Mouse (Mus musculus) hindbrain, postnatal 0 days (tissue): ENCODE results near the gene Armh4. TPM values are rescaled to one million over a fixed set of nuclear protein-coding genes. Genes with fewer than 3 reads are reported as not detected.
A peak's percentile ranks its signal among the peaks of the same experiment; 100 is the strongest.
"Not testable (repeated sequence)": the region's sequence is repeated elsewhere in the genome, so short reads cannot be mapped to it uniquely, and the experiment has no call there.

Experiments used
- ATAC-seq: fragments of 200-750 bp; cut with Nextera tagmentation; 2 replicates; pipeline ENCODE4 v1.8.0; 2017; ENCODE audit warnings: mild to moderate bottlenecking, moderate TSS enrichment, moderate library complexity
- DNase-seq: peaks from one replicate; pipeline ENCODE4 v3.0.0-alpha.2; 2015; ENCODE audit warnings: low spot score
- H3K27ac ChIP-seq: fragments of 300-500 bp; sonication (generic); 2 replicates; pipeline ENCODE4 v1.5.1; 2014; ENCODE audit warnings: mild to moderate bottlenecking
- H3K27me3 ChIP-seq: fragments of 300-500 bp; sonication (generic); 2 replicates; pipeline ENCODE4 v1.6.1; 2014; ENCODE audit warnings: low read length, mixed read lengths; ENCODE audit not compliant: insufficient read depth
- H3K36me3 ChIP-seq: fragments of 300-500 bp; sonication (generic); 2 replicates; pipeline ENCODE4 v1.6.1; 2014; ENCODE audit warnings: low read length, mixed read lengths; ENCODE audit not compliant: insufficient read depth
- H3K4me1 ChIP-seq: fragments of 300-500 bp; sonication (generic); 2 replicates; pipeline ENCODE4 v1.6.1; 2014; ENCODE audit warnings: antibody characterized with exemption, low read length, mixed read lengths; ENCODE audit not compliant: insufficient read depth
- H3K4me2 ChIP-seq: fragments of 300-500 bp; sonication (generic); 2 replicates; pipeline ENCODE4 v1.6.1; 2014; ENCODE audit warnings: low read depth, mild to moderate bottlenecking, low read length, moderate library complexity, mixed read lengths
- H3K4me3 ChIP-seq: fragments of 300-500 bp; sonication (generic); 2 replicates; pipeline ENCODE4 v1.5.1; 2014; ENCODE audit warnings: low read length
- H3K9ac ChIP-seq: fragments of 300-500 bp; sonication (generic); replicated peaks from 2 replicates; pipeline ENCODE4 v1.6.1; 2014; ENCODE audit warnings: mild to moderate bottlenecking, low read length, moderate library complexity, mixed read lengths
- H3K9me3 ChIP-seq: fragments of 300-500 bp; sonication (generic); 2 replicates; pipeline ENCODE4 v1.6.1; 2016; ENCODE audit warnings: low read length, mixed read lengths
- CTCF ChIP-seq: IDR thresholded peaks from 2 replicates; pipeline ENCODE4 v1.5.1; 2016; ENCODE audit warnings: antibody characterized with exemption, control low read depth, low read depth
- WGBS: fragments of 180-500 bp; shearing (Covaris S2); extraction: QIAGEN DNeasy Blood & Tissue Kit; methylation state at CpG from one replicate; pipeline ENCODE4 v1.1.7; 2014; 5-methylcytosine and 5-hydroxymethylcytosine counted together
- polyA plus RNA-seq: library from polyadenylated mRNA; unstranded; fragments of >200 nt; fragmentation: Nextera tagmentation; extraction: Ambion mirVana; gene quantifications from 2 replicates; pipeline ENCODE4 v1.2.1, GENCODE M21; 2015
- total RNA-seq: library from RNA; depleted of rRNA; stranded (reverse); fragments of >200 nt; gene quantifications from 2 replicates; pipeline ENCODE4 v1.2.3, GENCODE M21; 2014

Armh4 gene
- total and polyA plus RNA-seq, 2 experiments from 2014 or later = 21.9 to 27.5 TPM

DNA sequence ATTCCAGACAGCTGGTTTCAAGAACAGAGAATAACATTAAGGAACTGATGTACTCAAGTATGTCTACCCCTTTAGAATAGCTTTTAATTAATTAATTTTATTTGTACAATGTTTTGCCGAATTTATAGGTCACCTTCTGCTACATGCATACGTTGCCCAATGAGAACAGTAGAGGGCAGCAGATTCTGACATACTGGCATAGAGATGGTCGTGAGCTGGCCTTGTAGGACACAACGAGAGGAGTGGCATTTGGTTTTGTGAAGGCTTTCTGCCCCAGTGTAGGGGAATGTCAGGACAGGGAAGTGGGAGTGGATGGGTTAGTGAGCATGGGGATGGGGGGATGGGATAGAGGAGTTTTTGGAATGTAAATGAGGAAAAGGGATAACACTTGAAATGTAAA lies 18.3 kb upstream of the Armh4 start:
- no peaks in the 10 kb centered on the region for H3K36me3 ChIP-seq
- TF ChIP-seq CTCF = peak; percentile 71
- ATAC-seq = peak; percentile 78; the same call in 1 of the 2 replicates
- no peaks in the 10 kb centered on the region for H3K27me3 ChIP-seq
- H3K4me3 ChIP-seq = no peak overlapping the region
- 8% methylated on average over 4 of the region's 4 CpGs for WGBS
- no peak overlapping the region for H3K9ac ChIP-seq
- H3K4me2 ChIP-seq = no peak overlapping the region
- H3K4me1 ChIP-seq = no peaks in the 10 kb centered on the region
- H3K9me3 ChIP-seq = no peaks in the 10 kb centered on the region
- DNase-seq = peak; percentile 70
- no peak overlapping the region for H3K27ac ChIP-seq

DNA sequence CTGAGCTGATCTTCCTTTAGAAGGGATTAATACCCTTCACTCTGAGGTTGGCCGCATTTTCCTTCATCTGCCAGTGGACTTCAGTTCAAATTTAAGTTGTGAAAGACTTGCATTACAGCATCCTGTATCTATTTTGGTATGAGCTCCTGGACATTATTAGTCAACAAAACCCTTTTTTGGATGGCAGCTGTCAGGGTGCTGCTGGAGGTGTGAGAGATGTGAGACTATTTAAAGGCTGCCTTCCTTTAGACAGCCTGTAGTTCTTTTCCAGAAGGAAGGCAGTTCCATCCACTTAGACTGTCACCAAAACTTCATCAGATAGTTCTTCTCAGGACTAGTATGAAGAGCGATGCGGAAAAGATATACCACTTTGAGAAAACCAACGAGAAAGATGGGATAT lies 10.8 kb upstream of the Armh4 start:
- no peaks in the 10 kb centered on the region for H3K9me3 ChIP-seq
- TF ChIP-seq CTCF = no peak
- ATAC-seq = no peak
- no peaks in the 10 kb centered on the region for H3K36me3 ChIP-seq
- no peaks in the 10 kb centered on the region for H3K27me3 ChIP-seq
- WGBS = 85% methylated on average over 4 of the region's 4 CpGs
- H3K9ac ChIP-seq = no peak overlapping the region
- H3K4me1 ChIP-seq = no peaks in the 10 kb centered on the region
- H3K27ac ChIP-seq = no peak overlapping the region
- no peak for DNase-seq
- H3K4me2 ChIP-seq = no peak overlapping the region
- H3K4me3 ChIP-seq = no peak overlapping the region

DNA sequence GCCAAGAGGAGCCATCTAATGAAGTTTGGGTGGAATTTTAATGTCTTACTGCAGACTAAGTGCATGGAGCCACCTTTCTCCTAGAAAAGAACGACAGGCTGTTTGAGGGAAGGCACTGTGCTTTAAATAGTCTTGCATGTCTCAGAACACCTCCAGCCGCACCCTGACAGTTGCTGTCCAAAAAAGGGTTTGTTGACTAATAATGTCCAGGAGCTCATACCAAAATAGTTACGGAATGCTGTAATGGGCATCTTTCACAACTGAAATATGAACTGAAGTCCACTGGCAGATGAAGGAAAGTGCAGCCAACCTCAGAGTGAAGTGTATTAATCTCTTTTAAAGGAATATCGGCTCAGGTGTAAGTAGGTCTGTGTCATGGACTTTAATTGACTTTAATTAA lies 7.4 kb upstream of the Armh4 start:
- ATAC-seq = no peak
- Histone ChIP-seq H3K9ac (no peak overlapping the region), H3K27me3 (no peaks in the 10 kb centered on the region), H3K4me3 (no peak overlapping the region), H3K4me2 (no peak overlapping the region), H3K4me1 (no peaks in the 10 kb centered on the region), H3K36me3 (no peaks in the 10 kb centered on the region), H3K9me3 (no peaks in the 10 kb centered on the region), H3K27ac (no peak overlapping the region)
- 81% methylated on average over 4 of the region's 4 CpGs for WGBS
- no peak for TF ChIP-seq CTCF
- no peak for DNase-seq

DNA sequence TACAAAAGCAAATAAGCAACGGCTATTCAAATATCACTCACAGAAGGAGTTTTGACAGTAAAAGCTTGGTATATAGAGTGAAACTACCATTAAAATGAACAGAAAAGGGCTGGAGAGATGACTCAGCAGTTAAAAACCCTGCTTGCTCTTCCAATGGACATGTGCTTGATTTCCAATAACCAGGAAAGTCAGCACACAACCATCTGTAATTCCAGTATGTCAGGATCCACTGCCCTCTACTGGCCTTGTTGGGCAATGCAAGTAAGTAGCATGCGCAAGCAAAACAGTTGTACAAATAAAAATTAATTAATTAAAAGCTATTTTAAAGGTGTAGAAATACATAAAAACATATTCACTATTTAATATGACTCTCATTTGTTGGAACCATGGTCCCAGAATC lies 2.6 kb upstream of the Armh4 start:
- Histone ChIP-seq H3K4me1 (peaks cover 7% of the 10 kb centered on the region; the same call in 1 of the 2 replicates), H3K9ac (no peak overlapping the region), H3K27ac (no peak overlapping the region), H3K4me3 (no peak overlapping the region), H3K4me2 (no peak overlapping the region), H3K9me3 (no peaks in the 10 kb centered on the region), H3K27me3 (no peaks in the 10 kb centered on the region), H3K36me3 (no peaks in the 10 kb centered on the region)
- DNase-seq (peak; percentile 82), ATAC-seq (no peak)
- WGBS = 54% methylated on average over 2 of the region's 2 CpGs
- TF ChIP-seq CTCF = peak; percentile 87

DNA sequence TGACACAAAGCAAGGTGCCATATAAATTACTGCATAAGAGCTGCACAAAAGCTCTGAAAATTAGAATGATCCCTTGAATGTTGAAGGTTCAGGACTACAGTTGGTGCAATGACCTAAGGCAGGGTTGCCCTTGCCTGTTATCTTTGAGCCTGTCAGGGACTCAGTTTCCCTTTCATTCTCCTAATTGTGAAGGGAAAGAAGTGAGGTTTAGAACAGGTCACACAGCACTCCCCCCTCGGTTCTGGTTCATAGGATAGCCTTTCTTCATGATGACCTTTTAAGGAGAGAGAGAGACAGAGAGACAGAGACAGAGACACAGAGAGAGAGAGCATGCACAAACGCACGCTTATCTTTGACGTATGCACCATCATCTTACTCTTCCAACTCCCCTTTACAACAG lies 683 bp upstream of the Armh4 start:
- H3K36me3 ChIP-seq = no peaks in the 10 kb centered on the region
- DNase-seq (no peak), ATAC-seq (no peak)
- no peak overlapping the region for H3K27ac ChIP-seq
- peak overlapping the region; percentile 90; the same call in 1 of the 2 replicates for H3K4me2 ChIP-seq
- peaks cover 10% of the 10 kb centered on the region; the same call in 1 of the 2 replicates for H3K4me1 ChIP-seq
- no peaks in the 10 kb centered on the region for H3K9me3 ChIP-seq
- 77% methylated on average over 4 of the region's 4 CpGs for WGBS
- no peaks in the 10 kb centered on the region for H3K27me3 ChIP-seq
- TF ChIP-seq CTCF = no peak
- peak overlapping the region; percentile 77; the same call in 1 of the 2 replicates for H3K4me3 ChIP-seq
- H3K9ac ChIP-seq = no peak overlapping the region

DNA sequence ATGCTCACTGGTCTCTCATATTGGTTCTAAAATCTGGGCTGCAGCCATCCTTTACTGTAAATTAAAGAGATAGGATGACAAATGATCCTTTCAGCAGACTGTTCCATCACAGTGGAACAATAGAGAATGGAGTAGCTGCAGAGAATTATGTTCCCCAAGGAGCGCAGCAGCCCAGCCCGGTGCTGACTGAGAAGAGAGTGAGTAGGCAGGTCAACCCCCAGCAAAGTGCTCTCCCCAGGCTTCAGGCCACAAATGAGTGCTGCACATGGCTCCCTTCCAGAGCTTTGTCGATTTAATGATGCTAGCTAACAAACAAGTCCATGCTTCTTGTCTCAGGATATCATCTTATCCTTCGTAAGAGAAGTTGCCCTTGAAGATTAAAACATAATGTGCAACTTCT lies 2.8 kb downstream of the Armh4 start:
- no peak overlapping the region for H3K9ac ChIP-seq
- no peak for TF ChIP-seq CTCF
- H3K9me3 ChIP-seq = no peaks in the 10 kb centered on the region
- H3K27ac ChIP-seq = no peak overlapping the region
- H3K4me3 ChIP-seq = no peak overlapping the region
- ATAC-seq = no peak
- DNase-seq = no peak
- peaks cover 10% of the 10 kb centered on the region; the same call in 1 of the 2 replicates for H3K4me1 ChIP-seq
- WGBS = 61% methylated on average over 4 of the region's 4 CpGs
- H3K36me3 ChIP-seq = no peaks in the 10 kb centered on the region
- no peak overlapping the region for H3K4me2 ChIP-seq
- no peaks in the 10 kb centered on the region for H3K27me3 ChIP-seq

DNA sequence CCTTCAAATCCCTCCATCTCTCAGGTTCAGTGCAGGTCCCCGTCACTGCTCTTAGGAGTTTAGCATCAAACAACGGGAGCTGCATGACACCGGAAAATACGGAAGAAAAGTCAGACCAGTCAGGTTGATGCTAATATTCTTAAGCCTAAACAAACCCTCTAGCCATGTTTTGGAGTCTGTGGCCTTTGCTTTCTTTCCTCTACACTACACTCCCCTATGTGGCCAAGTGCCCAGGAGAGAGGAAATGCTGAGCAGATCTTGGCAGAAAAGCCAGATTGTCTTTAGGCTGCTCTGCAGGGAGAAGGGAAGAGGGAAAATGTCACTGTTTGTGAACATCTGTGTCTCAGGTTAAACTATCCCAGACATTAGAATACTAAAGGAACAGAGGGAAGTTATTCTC lies 5.6 kb downstream of the Armh4 start:
- H3K36me3 ChIP-seq = not testable (repeated sequence)

More for the DNA sequence above, 5.6 kb downstream of the Armh4 start:
- WGBS = 64% methylated on average over 4 of the region's 4 CpGs
- not testable (repeated sequence) for DNase-seq, H3K9me3 ChIP-seq, H3K9ac ChIP-seq, H3K4me1 ChIP-seq, ATAC-seq, H3K4me3 ChIP-seq, H3K27ac ChIP-seq, H3K4me2 ChIP-seq, H3K27me3 ChIP-seq
